Mouse (Mus musculus) CH12.LX (cell line): ENCODE results near the gene Nat9.

Experiments used
- CTCF ChIP-seq, 2 experiments: IDR thresholded peaks in 1 of 2; conservative IDR thresholded peaks in 1 of 2; 2 replicates each; pipeline ENCODE4 v1.5.1; 2011 to 2012; ENCODE audit warnings: low read depth in 2 of 2, low read length in 2 of 2, improper control_type of control experiment in 1 of 2, inconsistent platforms in 1 of 2, mild to moderate bottlenecking in 1 of 2, moderate library complexity in 1 of 2
- E2F4 ChIP-seq: IDR thresholded peaks from 2 replicates; pipeline ENCODE4 v1.6.1; 2011; ENCODE audit warnings: low read depth, low read length, improper control_type of control experiment; ENCODE audit not compliant: insufficient replicate concordance
- POLR2A ChIP-seq: IDR thresholded peaks from 2 replicates; pipeline ENCODE4 v1.6.1; 2011; ENCODE audit warnings: low read depth, mild to moderate bottlenecking, improper control_type of control experiment, low read length

DNA sequence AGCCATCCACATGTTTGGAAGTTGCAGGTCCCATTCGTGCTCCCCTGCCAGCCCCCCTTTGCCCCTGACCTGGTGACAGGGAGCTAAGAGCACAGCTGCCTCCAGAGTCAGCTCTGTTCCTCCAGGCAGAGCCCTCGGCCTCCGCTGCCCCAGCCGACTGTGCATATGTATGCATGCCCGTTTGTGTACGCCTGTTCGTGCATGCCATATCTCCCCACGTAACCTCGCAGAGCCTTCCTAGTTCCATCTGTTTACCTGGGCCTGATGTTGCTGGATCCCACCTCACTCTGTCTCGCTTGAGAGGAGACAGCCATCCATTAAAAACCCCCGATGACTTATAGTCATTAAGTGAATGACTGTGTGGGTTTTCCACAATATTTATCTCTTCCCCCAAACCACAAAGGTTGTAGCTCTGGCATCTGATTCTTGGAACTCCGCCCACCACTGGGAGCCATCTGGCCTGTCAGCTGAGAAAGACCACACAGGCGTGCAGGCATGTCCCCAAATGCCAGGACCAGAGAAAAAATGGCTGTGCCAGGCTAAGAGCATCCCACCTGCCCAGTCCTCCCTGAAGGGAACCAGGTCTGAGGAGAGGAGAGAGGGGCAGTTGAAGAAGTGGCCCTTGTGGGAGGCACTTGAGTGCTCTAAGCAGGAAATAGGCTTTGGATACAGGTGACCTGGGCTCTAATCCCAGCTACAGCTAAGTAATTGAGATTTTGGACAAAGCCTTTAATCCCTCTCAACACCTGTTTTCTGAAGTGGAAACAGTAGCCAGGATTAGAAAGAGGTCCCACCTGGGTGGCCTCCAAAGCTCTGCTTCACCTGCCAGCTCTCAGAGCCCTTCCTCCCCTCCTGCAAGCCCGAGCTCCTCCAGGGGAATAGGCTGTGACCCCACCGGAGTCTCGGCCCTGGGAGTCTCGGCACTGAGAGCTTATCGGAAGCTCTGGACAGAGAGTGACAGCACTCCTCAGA, 30.1 kb upstream of the Nat9 start:
- no peak for TF ChIP-seq POLR2A
- TF ChIP-seq E2F4 = no peak
- TF ChIP-seq CTCF (conservative IDR thresholded peaks at IDR 0.05 in 1 of 2, IDR thresholded peaks at IDR 0.05 in 1 of 2; ENCODE audit: low read depth in 2 of 2, low read length in 2 of 2) = no peak
